Mouse (Mus musculus) heart, embryonic 11.5 days (tissue): ENCODE results near the gene Fcer1g. TPM values are rescaled to one million over a fixed set of nuclear protein-coding genes. Genes with fewer than 3 reads are reported as not detected.
"Not testable (repeated sequence)": the region's sequence is repeated elsewhere in the genome, so short reads cannot be mapped to it uniquely, and the experiment has no call there.

Source experiments
- ATAC-seq: fragments of 200-750 bp; cut with Nextera tagmentation; replicated peaks from 2 replicates; pipeline ENCODE4 v1.8.0; 2017; ENCODE audit warnings: moderate library complexity; ENCODE audit not compliant: insufficient number of reproducible peaks, low FRiP score, low TSS enrichment
- H3K27ac ChIP-seq: fragments of 300-500 bp; sonication (generic); 2 replicates; pipeline ENCODE4 v1.5.1; 2014; ENCODE audit warnings: mild to moderate bottlenecking, low read depth, low read length
- H3K27me3 ChIP-seq: fragments of 300-500 bp; sonication (generic); 2 replicates; pipeline ENCODE4 v1.6.1; 2014; ENCODE audit warnings: mild to moderate bottlenecking, low read length, mixed read lengths; ENCODE audit not compliant: control insufficient read depth, insufficient read depth
- H3K36me3 ChIP-seq: fragments of 300-500 bp; sonication (generic); 2 replicates; pipeline ENCODE4 v1.6.1; 2014; ENCODE audit warnings: mild to moderate bottlenecking, low read length, moderate library complexity, mixed read lengths; ENCODE audit not compliant: control insufficient read depth, insufficient read depth
- H3K4me1 ChIP-seq: fragments of 300-500 bp; sonication (generic); 2 replicates; pipeline ENCODE4 v1.6.1; 2014; ENCODE audit warnings: low read length; ENCODE audit not compliant: control insufficient read depth, insufficient read depth
- H3K4me2 ChIP-seq: fragments of 300-500 bp; sonication (generic); 2 replicates; pipeline ENCODE4 v1.6.1; 2014; ENCODE audit warnings: mild to moderate bottlenecking, moderate library complexity
- H3K4me3 ChIP-seq: fragments of 300-500 bp; sonication (generic); 2 replicates; pipeline ENCODE4 v1.5.1; 2014; ENCODE audit warnings: low read depth, low read length
- H3K9ac ChIP-seq: fragments of 300-500 bp; sonication (generic); 2 replicates; pipeline ENCODE4 v1.6.1; 2014; ENCODE audit warnings: mild to moderate bottlenecking, low read depth, low read length, moderate library complexity
- H3K9me3 ChIP-seq: fragments of 300-500 bp; sonication (generic); replicated peaks from 2 replicates; pipeline ENCODE4 v1.6.1; 2016; ENCODE audit warnings: low read length; ENCODE audit not compliant: control insufficient read depth
- WGBS: fragments of 180-500 bp; shearing (Covaris S2); extraction: QIAGEN DNeasy Blood & Tissue Kit; methylation state at CpG from one replicate; pipeline ENCODE4 v1.1.7; 2014; ENCODE audit not compliant: insufficient replicate concordance; 5-methylcytosine and 5-hydroxymethylcytosine counted together
- polyA plus RNA-seq: library from polyadenylated mRNA; unstranded; fragments of >200 nt; fragmentation: Nextera tagmentation; extraction: Ambion mirVana; gene quantifications from 2 replicates; pipeline ENCODE4 v1.2.1, GENCODE M21; 2014

Gene Fcer1g
- polyA plus RNA-seq, 1 experiment from 2014 or later, result 18.4 TPM

- H3K4me3 ChIP-seq, result peak within 1 kb of the TSS; percentile 32
- peaks cover under 1% of the 10 kb centered on the region; the same call in 1 of the 2 replicates for H3K36me3 ChIP-seq
- 22% methylated on average over 5 of the region's 5 CpGs for WGBS
- H3K9ac ChIP-seq, result peak within 1 kb of the TSS; percentile 34; the same call in 1 of the 2 replicates
- 0 out of 2 replicates have a peak, but pooled peaks cover 3% of the 10 kb centered on the region for H3K27me3 ChIP-seq
- peaks cover 41% of the 10 kb centered on the region for H3K4me1 ChIP-seq
- H3K4me2 ChIP-seq, result peak within 1 kb of the TSS; percentile 51
- no peaks in the 10 kb centered on the region for H3K9me3 ChIP-seq
- ATAC-seq, result no peak
- peak within 1 kb of the TSS; percentile 92; the same call in 1 of the 2 replicates for H3K27ac ChIP-seq
Measured at GRCm38 (mm10) chr1:171249913-171250600, 15.9 kb upstream of the Fcer1g start, which contains the start of gene Adamts4. Gene Adamts4 (plus strand): TSS chr1:171250421.

DNA sequence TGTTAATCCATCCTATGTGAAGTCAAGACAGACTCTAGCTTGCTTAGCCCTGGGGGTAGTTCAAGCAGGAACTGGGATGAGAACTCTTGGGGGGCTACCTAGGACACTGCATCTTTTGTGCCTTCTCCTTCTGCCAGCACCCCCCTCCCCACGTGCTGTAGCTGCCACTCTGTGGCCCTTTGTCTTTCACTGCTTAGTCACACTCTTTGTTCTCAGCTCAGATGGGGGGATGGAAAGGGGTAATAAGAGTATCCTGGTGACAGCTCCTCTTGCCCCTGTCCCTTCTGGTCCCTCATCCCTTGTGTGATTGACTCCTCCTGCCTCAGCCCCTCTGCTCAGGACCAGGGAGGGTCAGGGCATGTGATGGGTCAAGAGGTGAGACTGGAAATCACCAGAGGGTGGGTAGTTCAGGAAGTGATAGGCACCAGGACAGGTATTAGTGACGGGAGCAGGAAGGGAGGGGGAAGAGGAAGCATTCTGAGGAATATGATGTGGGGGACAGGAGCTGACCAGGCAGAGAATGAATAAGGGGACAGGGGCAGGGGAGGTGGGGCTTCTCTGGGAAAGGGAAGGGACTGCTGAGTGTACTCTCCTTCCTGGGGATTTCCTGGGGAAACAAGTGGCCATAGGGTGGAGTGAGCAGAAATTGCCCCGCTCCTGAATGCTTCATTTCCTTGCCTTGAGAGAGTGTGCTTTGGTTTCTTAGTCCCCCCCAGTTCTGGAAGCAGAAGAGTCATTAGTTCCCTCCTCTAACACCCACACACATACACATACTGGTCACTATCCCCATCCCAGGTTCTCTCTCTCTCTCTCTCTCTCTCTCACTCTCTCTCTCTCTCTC lies 14.4 kb upstream of the Fcer1g start:
- peaks cover 6% of the 10 kb centered on the region; the same call in 1 of the 2 replicates for H3K36me3 ChIP-seq
- no peaks in the 10 kb centered on the region for H3K9me3 ChIP-seq
- peak overlapping the region; percentile 92; the same call in 1 of the 2 replicates for H3K27ac ChIP-seq
- peaks cover 41% of the 10 kb centered on the region for H3K4me1 ChIP-seq
- H3K9ac ChIP-seq, result no peak overlapping the region
- H3K27me3 ChIP-seq, result 0 out of 2 replicates have a peak, but pooled peaks cover 3% of the 10 kb centered on the region
- peak overlapping the region; percentile 81; the same call in 1 of the 2 replicates for H3K4me2 ChIP-seq
- no peak overlapping the region for H3K4me3 ChIP-seq
- ATAC-seq, result no peak
- 27% methylated on average over 3 of the region's 3 CpGs for WGBS

- H3K9me3 ChIP-seq, result no peaks in the 10 kb centered on the region
Measured at GRCm38 (mm10) chr1:171247916-171248315, 13.8 kb upstream of the Fcer1g start.

GRCm38 (mm10) chr1:171247453-171247841 lies 13.3 kb upstream of the Fcer1g start:
- Histone ChIP-seq H3K36me3 (peaks cover 6% of the 10 kb centered on the region; the same call in 1 of the 2 replicates), H3K9ac (peak overlapping the region; percentile 98), H3K4me3 (peak overlapping the region; percentile 84), H3K4me2 (peak overlapping the region; percentile 81), H3K27ac (peak overlapping the region; percentile 92), H3K4me1 (peaks cover 40% of the 10 kb centered on the region), H3K9me3 (no peaks in the 10 kb centered on the region), H3K27me3 (0 out of 2 replicates have a peak, but pooled peaks cover 3% of the 10 kb centered on the region)
- WGBS, result 7% methylated on average over 13 of the region's 13 CpGs
- no peak for ATAC-seq

More at GRCm38 (mm10) chr1:171247916-171248315, 13.8 kb upstream of the Fcer1g start:
- Histone ChIP-seq H3K4me2 (peak overlapping the region; percentile 81), H3K27ac (peak overlapping the region; percentile 92), H3K9ac (peak overlapping the region; percentile 98; the same call in 1 of the 2 replicates), H3K36me3 (peaks cover 6% of the 10 kb centered on the region; the same call in 1 of the 2 replicates), H3K4me3 (peak overlapping the region; percentile 84; the same call in 1 of the 2 replicates), H3K27me3 (0 out of 2 replicates have a peak, but pooled peaks cover 3% of the 10 kb centered on the region), H3K4me1 (peaks cover 41% of the 10 kb centered on the region)
- no peak for ATAC-seq
- WGBS, result 24% methylated on average over 4 of the region's 4 CpGs

- H3K4me1 ChIP-seq, result peaks cover 34% of the 10 kb centered on the region
Measured at GRCm38 (mm10) chr1:171246709-171247452, 12.7 kb upstream of the Fcer1g start.

DNA sequence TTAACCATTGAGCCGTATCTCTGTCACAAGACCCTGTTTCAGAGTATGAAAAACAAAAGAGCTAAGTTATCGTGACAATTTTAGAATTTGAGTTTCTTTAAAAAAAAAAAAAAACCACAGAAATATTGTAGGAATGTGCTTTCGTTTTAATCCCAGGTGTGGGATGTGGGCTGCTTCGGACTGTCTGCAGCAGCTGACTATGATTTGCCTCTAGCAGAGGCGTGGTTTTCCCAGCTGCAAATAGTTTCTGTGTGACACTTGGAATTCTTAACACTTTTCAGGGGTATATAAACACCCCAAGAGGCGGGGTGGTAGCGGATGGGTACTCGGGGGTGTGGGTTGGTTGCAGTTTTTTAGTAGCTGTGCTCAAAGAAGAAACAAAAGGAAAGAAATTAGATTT lies 11.2 kb upstream of the Fcer1g start:
- H3K27ac ChIP-seq, result no peak overlapping the region
- peaks cover 6% of the 10 kb centered on the region; the same call in 1 of the 2 replicates for H3K36me3 ChIP-seq
- no peaks in the 10 kb centered on the region for H3K27me3 ChIP-seq
- H3K4me2 ChIP-seq, result peak overlapping the region; percentile 81; the same call in 1 of the 2 replicates
- no peaks in the 10 kb centered on the region for H3K9me3 ChIP-seq
- no peak overlapping the region for H3K4me3 ChIP-seq
- 83% methylated on average over 8 of the region's 8 CpGs for WGBS
- no peak overlapping the region for H3K9ac ChIP-seq
- peaks cover 20% of the 10 kb centered on the region for H3K4me1 ChIP-seq
- ATAC-seq, result no peak

More at GRCm38 (mm10) chr1:171246709-171247452, 12.7 kb upstream of the Fcer1g start:
- Histone ChIP-seq H3K27ac (peak overlapping the region; percentile 92), H3K4me3 (peak overlapping the region; percentile 84), H3K9ac (peak overlapping the region; percentile 98), H3K9me3 (no peaks in the 10 kb centered on the region), H3K27me3 (0 out of 2 replicates have a peak, but pooled peaks cover 3% of the 10 kb centered on the region), H3K4me2 (peak overlapping the region; percentile 81), H3K36me3 (peaks cover 6% of the 10 kb centered on the region; the same call in 1 of the 2 replicates)
- peak; percentile 87 for ATAC-seq
- under 1% methylated on average over 41 of the region's 41 CpGs for WGBS

DNA sequence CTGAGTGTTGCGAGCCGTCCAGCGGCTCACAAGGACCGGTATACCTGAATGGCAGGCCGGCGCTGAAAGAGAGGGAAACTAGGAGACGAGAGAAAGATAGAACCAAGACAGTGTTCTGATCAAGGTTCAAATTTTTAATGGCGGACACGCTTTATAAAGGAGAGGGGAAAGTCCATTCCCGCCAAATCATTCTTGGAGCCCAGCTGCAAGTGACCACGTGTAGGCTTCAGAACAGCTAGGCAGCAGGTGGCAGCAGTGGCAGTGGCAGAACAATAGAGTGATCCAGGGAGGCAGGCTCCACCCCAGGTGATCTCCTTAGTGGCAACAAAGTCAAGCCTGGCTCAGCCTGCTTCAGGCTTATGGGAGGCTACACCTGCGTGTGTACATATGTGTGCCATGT lies 7.8 kb upstream of the Fcer1g start:
- not testable (repeated sequence) for ATAC-seq, H3K4me2 ChIP-seq, H3K4me1 ChIP-seq, H3K9me3 ChIP-seq, H3K27me3 ChIP-seq, H3K4me3 ChIP-seq, H3K9ac ChIP-seq, H3K27ac ChIP-seq
- 88% methylated on average over 12 of the region's 12 CpGs for WGBS
- H3K36me3 ChIP-seq, result peaks cover 17% of the 10 kb centered on the region

GRCm38 (mm10) chr1:171240911-171241310 lies 6.7 kb upstream of the Fcer1g start:
- ATAC-seq, result no peak
- H3K36me3 ChIP-seq, result peaks cover 23% of the 10 kb centered on the region
- no peak overlapping the region for H3K4me3 ChIP-seq
- H3K27me3 ChIP-seq, result no peaks in the 10 kb centered on the region
- H3K9me3 ChIP-seq, result no peaks in the 10 kb centered on the region
- WGBS, result 94% methylated on average over 10 of the region's 10 CpGs
- no peak overlapping the region for H3K9ac ChIP-seq
- H3K27ac ChIP-seq, result no peak overlapping the region
- H3K4me2 ChIP-seq, result no peak overlapping the region
- H3K4me1 ChIP-seq, result peaks cover 6% of the 10 kb centered on the region
